Mouse (Mus musculus) heart, adult 2 months (tissue): ENCODE measurements around the gene Trim67.

ENCODE experiments used
- CTCF ChIP-seq: fragments of 200-600 bp; IDR thresholded peaks from 2 replicates; pipeline ENCODE4 v1.8.1; 2022; ENCODE audit warnings: antibody characterized with exemption, mild to moderate bottlenecking, moderate library complexity
- EP300 ChIP-seq: fragments of 200-500 bp; IDR thresholded peaks from 2 replicates; pipeline ENCODE4 v1.6.1; 2011; ENCODE audit warnings: low read depth, low read length, control low read depth; ENCODE audit not compliant: insufficient read depth
- POLR2A ChIP-seq: fragments of 200-500 bp; IDR thresholded peaks from 2 replicates; pipeline ENCODE4 v1.6.1; 2011; ENCODE audit warnings: mild to moderate bottlenecking, low read depth, low read length, control low read depth; ENCODE audit not compliant: insufficient read depth

- TF ChIP-seq POLR2A (no peak), CTCF (no peak), EP300 (no peak)
Observed at GRCm38 (mm10) chr8:124790676-124791075, 2.2 kb upstream of the Trim67 start.
